Mouse (Mus musculus) heart, postnatal 0 days (tissue): ENCODE data around the gene Cldn22.

Experiments
- CTCF ChIP-seq: IDR thresholded peaks from 2 replicates; pipeline ENCODE4 v1.5.1; 2016; ENCODE audit warnings: antibody characterized with exemption, control low read depth, low read depth
- EP300 ChIP-seq: IDR thresholded peaks from 2 replicates; pipeline ENCODE4 v1.6.1; 2016; ENCODE audit warnings: antibody characterized with exemption, low read depth

DNA sequence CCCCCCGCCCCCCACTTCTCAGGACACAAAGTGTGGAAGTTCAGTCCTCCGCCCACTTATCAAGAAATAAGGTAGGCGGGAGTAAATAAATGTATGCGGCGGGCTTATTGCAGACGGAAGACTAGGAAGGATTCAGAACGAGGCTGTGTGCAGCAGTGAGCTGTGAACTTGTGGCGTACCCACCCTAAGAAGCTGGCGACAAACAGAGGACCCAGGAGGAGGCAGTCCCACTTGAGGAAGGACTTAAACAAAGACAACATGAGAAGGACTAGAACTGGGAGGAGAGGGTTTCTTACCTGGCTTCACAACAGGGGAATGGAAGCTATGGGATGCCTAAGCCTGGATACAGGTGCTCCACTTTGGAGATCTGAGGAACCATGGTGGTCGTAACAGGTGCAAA lies 19.4 kb downstream of the Cldn22 start:
- TF ChIP-seq CTCF = no peak
- no peak for TF ChIP-seq EP300
